Mouse (Mus musculus): Measurements from ENCODE around the gene Nipal3.

- TF ChIP-seq CTCF (IDR thresholded peaks at IDR 0.05; ENCODE audit: low read depth, low read length), result no peak
- TF ChIP-seq POLR2A (IDR thresholded peaks at IDR 0.05; ENCODE audit: extremely low read depth, insufficient read depth, low read length), result no peak
These were observed 74.8 kb downstream of the Nipal3 start for GRCm38 (mm10) chr4:135419996-135420395.
